Mouse (Mus musculus): ENCODE data around the gene Abhd14a. TPM values are rescaled to one million over a fixed set of nuclear protein-coding genes. Genes with fewer than 3 reads are reported as not detected.

Abhd14a gene
- polyA plus RNA-seq, 1 experiment from 2014 or later, result 45.0 TPM

GRCm38 (mm10) chr9:106416826-106417225 is 30.7 kb downstream of the Abhd14a start:
- Histone ChIP-seq H3K27ac (no peak overlapping the region), H3K27me3 (ENCODE audit: low read depth, poor library complexity, severe bottlenecking) (peaks cover 11% of the 10 kb centered on the region), H3K4me3 (no peak overlapping the region), H3K4me1 (peaks cover 62% of the 10 kb centered on the region), H3K9me3 (replicated peaks) (no peaks in the 10 kb centered on the region), H3K36me3 (no peaks in the 10 kb centered on the region)
- no peak for DNase-seq (ENCODE audit: low spot score)
- 87% methylated on average over 6 of the region's 6 CpGs for WGBS

GRCm38 (mm10) chr9:106413606-106414005 is 33.9 kb downstream of the Abhd14a start:
- Histone ChIP-seq H3K4me1 (peaks cover 57% of the 10 kb centered on the region), H3K27ac (peak overlapping the region; percentile 37), H3K27me3 (ENCODE audit: low read depth, poor library complexity, severe bottlenecking) (peaks cover 3% of the 10 kb centered on the region; the same call in 1 of the 2 replicates), H3K4me3 (no peak overlapping the region), H3K9me3 (replicated peaks) (no peaks in the 10 kb centered on the region), H3K36me3 (no peaks in the 10 kb centered on the region)
- 85% methylated on average over 5 of the region's 5 CpGs for WGBS
- DNase-seq (ENCODE audit: low spot score), result no peak

DNA sequence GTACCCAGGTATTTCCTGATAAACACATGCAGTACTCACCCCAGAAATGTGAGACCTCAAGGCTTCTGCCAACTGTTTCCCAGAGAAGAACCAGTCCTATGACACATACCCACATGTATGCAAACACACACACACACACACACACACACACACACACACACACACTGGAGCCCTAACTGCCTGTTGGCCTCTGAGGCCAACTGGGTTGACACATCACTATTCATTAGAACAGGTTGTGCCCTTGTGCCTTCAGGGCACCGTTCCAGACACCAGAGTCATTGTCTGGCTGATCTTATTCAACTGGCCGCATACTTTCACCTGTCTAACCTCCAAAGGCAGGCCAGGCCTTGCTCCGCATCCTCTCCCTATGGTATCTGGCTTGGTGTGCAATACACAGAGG is 35.3 kb downstream of the Abhd14a start:
- H3K27me3 ChIP-seq (ENCODE audit: low read depth, poor library complexity, severe bottlenecking), result no peaks in the 10 kb centered on the region
- H3K4me1 ChIP-seq, result peaks cover 51% of the 10 kb centered on the region
- H3K4me3 ChIP-seq, result no peak overlapping the region
- no peak for DNase-seq (ENCODE audit: low spot score)
- peak overlapping the region; percentile 32; the same call in 1 of the 2 replicates for H3K27ac ChIP-seq
- no peaks in the 10 kb centered on the region for H3K9me3 ChIP-seq (replicated peaks)
- 79% methylated on average over 3 of the region's 3 CpGs for WGBS
- H3K36me3 ChIP-seq, result no peaks in the 10 kb centered on the region

DNA sequence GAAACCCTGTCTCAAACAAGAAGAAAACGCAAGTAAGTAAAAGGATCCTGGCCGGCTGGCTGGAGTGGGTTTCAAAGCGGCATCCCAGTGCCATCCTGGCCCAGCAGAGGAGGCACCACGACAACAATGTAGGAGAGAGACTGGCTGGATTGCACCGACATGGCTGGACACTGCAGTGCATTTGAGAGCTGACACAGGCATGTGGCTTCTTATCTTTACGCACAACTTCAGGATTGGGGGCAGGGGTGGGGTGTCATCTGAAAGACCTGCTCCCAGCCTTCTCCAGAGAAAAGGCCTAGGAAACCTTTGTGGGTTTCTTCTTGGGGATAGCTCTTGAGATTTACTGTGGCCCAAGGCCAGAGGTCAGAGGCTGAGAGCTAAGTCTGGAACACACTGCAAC is 35.7 kb downstream of the Abhd14a start:
- no peak for DNase-seq (ENCODE audit: low spot score)
- Histone ChIP-seq H3K36me3 (no peaks in the 10 kb centered on the region), H3K27me3 (ENCODE audit: low read depth, poor library complexity, severe bottlenecking) (no peaks in the 10 kb centered on the region), H3K4me1 (peaks cover 52% of the 10 kb centered on the region), H3K9me3 (replicated peaks) (no peaks in the 10 kb centered on the region), H3K4me3 (no peak overlapping the region), H3K27ac (peak overlapping the region; percentile 32; the same call in 1 of the 2 replicates)
- 71% methylated on average over 6 of the region's 6 CpGs for whole genome bisulfite sequencing

DNA sequence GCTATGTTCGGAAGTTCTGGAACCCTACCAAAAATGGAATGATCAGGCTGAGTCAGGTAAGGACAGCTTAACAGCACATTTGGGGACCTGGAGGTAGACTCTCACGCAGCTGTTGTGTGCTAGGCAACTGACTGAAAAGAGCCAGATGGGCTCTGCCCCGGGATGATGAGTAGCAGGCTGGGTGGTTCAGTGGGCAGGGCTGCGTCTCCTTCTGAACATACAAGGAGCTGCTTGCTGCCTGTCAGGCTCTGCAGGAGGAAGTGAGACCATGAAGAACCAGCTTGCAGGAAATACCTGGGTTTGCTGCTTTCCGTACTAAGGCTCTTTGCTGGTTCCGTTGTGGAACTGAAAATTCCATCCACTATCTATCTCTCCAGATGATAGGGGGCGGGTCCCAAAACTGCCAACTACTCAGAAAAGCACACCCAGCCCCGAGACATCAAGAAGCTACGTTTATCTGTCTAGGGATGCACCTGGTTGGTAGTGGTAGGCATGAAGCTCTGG is 36.3 kb downstream of the Abhd14a start:
- H3K9me3 ChIP-seq (replicated peaks), result no peaks in the 10 kb centered on the region
- peak overlapping the region; percentile 70 for H3K27ac ChIP-seq
- H3K4me1 ChIP-seq, result peaks cover 58% of the 10 kb centered on the region
- no peak overlapping the region for H3K4me3 ChIP-seq
- DNase-seq (ENCODE audit: low spot score), result no peak
- WGBS, result 80% methylated on average over 9 of the region's 9 CpGs
- H3K27me3 ChIP-seq (ENCODE audit: low read depth, poor library complexity, severe bottlenecking), result no peaks in the 10 kb centered on the region
- H3K36me3 ChIP-seq, result no peaks in the 10 kb centered on the region

DNA sequence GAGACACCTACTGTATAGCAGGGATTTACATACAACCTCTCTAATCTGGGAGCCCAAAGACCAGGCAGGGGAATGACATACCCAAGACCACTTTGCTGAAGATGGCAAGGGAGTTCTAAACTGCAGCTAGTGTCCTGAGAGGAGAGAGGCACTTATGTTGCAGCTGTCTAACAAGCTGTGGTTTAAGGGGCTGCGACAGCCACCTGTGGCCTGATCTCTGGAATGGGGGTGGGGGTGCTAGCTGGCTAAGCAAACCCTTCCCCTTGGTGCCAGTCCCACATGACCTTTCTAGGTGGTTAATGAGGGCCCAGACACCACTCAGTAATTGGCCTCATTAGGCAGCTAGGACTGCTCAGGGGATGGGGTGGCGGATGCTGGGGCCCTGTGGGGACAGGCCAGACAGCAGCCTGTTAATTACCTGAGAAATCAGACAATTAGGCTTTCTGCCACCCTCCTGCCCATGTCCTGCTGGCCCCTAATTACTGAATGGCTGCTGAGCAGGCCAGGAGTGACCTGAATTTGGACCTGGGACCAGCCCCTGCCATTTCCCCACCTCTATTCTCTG is 37.3 kb downstream of the Abhd14a start:
- no peaks in the 10 kb centered on the region for H3K27me3 ChIP-seq (ENCODE audit: low read depth, poor library complexity, severe bottlenecking)
- H3K27ac ChIP-seq, result peak overlapping the region; percentile 70
- 39% methylated on average over 2 of the region's 2 CpGs for WGBS
- no peak for DNase-seq (ENCODE audit: low spot score)
- H3K4me3 ChIP-seq, result no peak overlapping the region
- H3K9me3 ChIP-seq (replicated peaks), result no peaks in the 10 kb centered on the region
- H3K36me3 ChIP-seq, result no peaks in the 10 kb centered on the region
- H3K4me1 ChIP-seq, result peaks cover 68% of the 10 kb centered on the region

DNA sequence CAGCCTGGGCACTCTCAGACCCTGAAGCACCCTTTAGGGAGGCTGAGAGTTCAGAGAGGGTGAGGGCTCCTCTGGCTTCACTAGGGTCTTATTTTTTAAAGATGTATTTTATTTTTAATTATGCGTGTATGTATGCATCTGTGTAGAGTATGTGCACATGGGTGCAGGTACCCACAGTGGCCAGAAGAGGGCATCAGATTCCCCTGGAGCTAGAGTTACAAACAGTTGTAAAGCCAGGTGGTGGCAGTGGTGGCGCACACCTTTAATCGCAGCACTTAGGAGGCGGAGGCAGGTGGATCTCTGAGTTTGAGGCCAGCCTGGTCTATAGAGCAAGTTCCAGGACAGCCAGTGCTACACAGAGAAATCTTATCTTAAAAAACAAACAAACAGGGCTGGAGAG is 38.4 kb downstream of the Abhd14a start:
- Histone ChIP-seq H3K27ac (no peak overlapping the region), H3K27me3 (ENCODE audit: low read depth, poor library complexity, severe bottlenecking) (no peaks in the 10 kb centered on the region), H3K36me3 (no peaks in the 10 kb centered on the region), H3K4me3 (no peak overlapping the region), H3K9me3 (replicated peaks) (no peaks in the 10 kb centered on the region), H3K4me1 (peaks cover 76% of the 10 kb centered on the region)
- no peak for DNase-seq (ENCODE audit: low spot score)
- WGBS, result 98% methylated on average over 4 of the region's 4 CpGs

DNA sequence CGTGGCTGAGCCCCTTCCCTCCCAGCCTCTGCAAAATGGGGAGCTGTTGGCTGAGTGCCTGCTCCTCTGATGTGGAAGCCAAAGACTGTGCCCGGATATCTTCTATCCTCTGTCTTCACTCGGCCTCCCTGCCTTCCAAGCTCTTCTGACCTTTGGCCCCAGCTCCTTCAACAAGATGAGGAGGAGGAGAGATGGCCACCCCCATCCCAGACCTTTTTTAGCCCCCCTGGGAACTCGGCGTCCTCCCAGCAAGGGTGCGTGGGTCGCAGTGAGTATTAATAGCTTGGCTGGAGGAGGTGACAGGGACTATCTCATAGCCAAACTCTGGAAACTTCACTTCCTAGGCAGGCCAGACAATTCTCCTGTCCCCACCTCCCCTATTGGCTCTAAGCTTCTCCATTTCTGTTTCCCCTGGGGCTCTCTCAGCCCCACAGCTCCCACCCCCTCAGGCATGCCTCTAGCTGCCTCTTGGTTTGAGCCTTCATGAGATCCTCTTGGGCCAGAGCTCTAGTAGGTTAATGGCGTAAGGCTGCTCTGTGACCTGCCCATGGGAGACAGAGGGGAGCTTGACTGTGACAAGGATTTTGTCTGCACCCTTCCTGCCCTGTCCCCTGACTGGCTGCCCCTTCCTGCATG is 40.9 kb downstream of the Abhd14a start:
- DNase-seq (ENCODE audit: low spot score), result no peak
- no peaks in the 10 kb centered on the region for H3K36me3 ChIP-seq
- no peaks in the 10 kb centered on the region for H3K9me3 ChIP-seq (replicated peaks)
- 56% methylated on average over 8 of the region's 8 CpGs for WGBS
- H3K4me1 ChIP-seq, result peaks cover 67% of the 10 kb centered on the region
- no peak overlapping the region for H3K4me3 ChIP-seq
- no peaks in the 10 kb centered on the region for H3K27me3 ChIP-seq (ENCODE audit: low read depth, poor library complexity, severe bottlenecking)
- H3K27ac ChIP-seq, result peak overlapping the region; percentile 66

- H3K9me3 ChIP-seq (replicated peaks), result no peaks in the 10 kb centered on the region
- peak overlapping the region; percentile 61 for H3K27ac ChIP-seq
- WGBS, result 7% methylated on average over 6 of the region's 6 CpGs
- peak; percentile 62 for DNase-seq (ENCODE audit: low spot score)
- peaks cover 64% of the 10 kb centered on the region for H3K4me1 ChIP-seq
- no peaks in the 10 kb centered on the region for H3K27me3 ChIP-seq (ENCODE audit: low read depth, poor library complexity, severe bottlenecking)
- H3K36me3 ChIP-seq, result no peaks in the 10 kb centered on the region
- H3K4me3 ChIP-seq, result no peak overlapping the region; the same call in 1 of the 2 replicates
Measured at GRCm38 (mm10) chr9:106405275-106405674, 42.2 kb downstream of the Abhd14a start.

GRCm38 (mm10) chr9:106402607-106403375 is 44.7 kb downstream of the Abhd14a start:
- Histone ChIP-seq H3K36me3 (no peaks in the 10 kb centered on the region), H3K9me3 (replicated peaks) (no peaks in the 10 kb centered on the region), H3K4me1 (peaks cover 75% of the 10 kb centered on the region), H3K27me3 (ENCODE audit: low read depth, poor library complexity, severe bottlenecking) (no peaks in the 10 kb centered on the region), H3K27ac (peak overlapping the region; percentile 25; the same call in 1 of the 2 replicates), H3K4me3 (no peak overlapping the region)
- DNase-seq (ENCODE audit: low spot score), result no peak
- WGBS, result 84% methylated on average over 16 of the region's 16 CpGs

DNA sequence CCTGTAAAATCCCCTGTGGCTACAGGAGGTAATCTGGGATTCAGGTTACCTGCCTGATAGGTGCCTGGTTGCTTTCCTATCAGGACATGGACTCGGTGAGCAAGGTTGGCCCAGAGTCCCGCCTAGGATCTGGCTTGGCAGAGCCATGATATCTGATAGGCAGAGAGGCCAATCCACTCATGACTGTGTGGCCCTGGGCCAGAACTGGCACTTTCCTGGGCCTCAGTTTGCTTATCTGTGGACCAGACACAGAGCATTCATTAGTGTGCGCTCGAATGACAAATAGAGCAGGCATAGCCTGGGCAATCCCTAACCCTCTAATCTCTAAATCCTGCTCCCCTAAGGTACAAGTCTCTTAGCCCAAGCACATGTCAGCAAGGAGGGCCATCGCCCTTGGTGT is 45.3 kb downstream of the Abhd14a start:
- 87% methylated on average over 5 of the region's 5 CpGs for WGBS
- Histone ChIP-seq H3K4me1 (peaks cover 70% of the 10 kb centered on the region), H3K36me3 (no peaks in the 10 kb centered on the region), H3K9me3 (replicated peaks) (no peaks in the 10 kb centered on the region), H3K27ac (no peak overlapping the region; the same call in 1 of the 2 replicates), H3K27me3 (ENCODE audit: low read depth, poor library complexity, severe bottlenecking) (no peaks in the 10 kb centered on the region), H3K4me3 (no peak overlapping the region)
- DNase-seq (ENCODE audit: low spot score), result no peak

GRCm38 (mm10) chr9:106399808-106400207 is 47.7 kb downstream of the Abhd14a start:
- Histone ChIP-seq H3K27ac (peak overlapping the region; percentile 46), H3K4me1 (peaks cover 53% of the 10 kb centered on the region), H3K9me3 (replicated peaks) (no peaks in the 10 kb centered on the region), H3K27me3 (ENCODE audit: low read depth, poor library complexity, severe bottlenecking) (no peaks in the 10 kb centered on the region), H3K4me3 (no peak overlapping the region), H3K36me3 (no peaks in the 10 kb centered on the region)
- WGBS, result 71% methylated on average over 3 of the region's 3 CpGs
- DNase-seq (ENCODE audit: low spot score), result no peak
